In the genomic region with DNA sequence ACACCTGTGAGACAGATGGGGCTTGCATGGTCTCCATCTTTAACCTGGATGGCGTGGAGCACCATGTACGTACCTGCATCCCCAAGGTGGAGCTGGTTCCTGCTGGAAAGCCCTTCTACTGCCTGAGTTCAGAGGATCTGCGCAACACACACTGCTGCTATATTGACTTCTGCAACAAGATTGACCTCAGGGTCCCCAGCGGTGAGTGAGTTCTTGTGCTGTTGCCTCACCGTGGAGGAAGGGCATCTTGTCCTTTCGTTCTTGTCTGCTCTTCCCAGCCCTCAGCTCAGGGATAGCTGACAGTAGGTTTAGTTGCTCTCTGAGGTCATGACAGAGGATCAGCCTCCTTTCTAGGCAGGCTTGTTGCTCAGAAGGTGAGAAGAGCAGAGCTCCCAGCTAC, we compare ENCODE assay signal across 11 mouse cellular contexts.
"Had no signal": no experiment of that assay in that cellular context is flagged by ENCODE, and none has a peak within 500 bp of the region (broad histone marks: within the 10 kb centered on the region; RNA-seq: fewer than 3 reads in every experiment).

No protein-coding gene starts in this region.

- H3K4me2 ChIP-seq: limb, embryonic 12.5 days; lung, embryonic 15.5 days; midbrain, embryonic 12.5 days; neural tube, embryonic 15.5 days had no signal

- H3K27ac ChIP-seq: layer of hippocampus, adult 2 months; limb, embryonic 12.5 days; midbrain, embryonic 12.5 days; neural tube, embryonic 15.5 days had no signal

- H3K4me3 ChIP-seq: layer of hippocampus, adult 2 months; limb, embryonic 12.5 days; lung, embryonic 15.5 days; midbrain, embryonic 12.5 days; myocyte; neural tube, embryonic 15.5 days had no signal

- DNase-seq: kidney, postnatal 4 days; liver; right cerebral cortex, adult 18-20 months; right cerebral cortex, postnatal 25 days; thymus, postnatal 36 days had no signal

- H3K9me3 ChIP-seq: limb, embryonic 12.5 days; lung, embryonic 15.5 days; midbrain, embryonic 12.5 days; neural tube, embryonic 15.5 days had no signal

- H3K27me3 ChIP-seq: limb, embryonic 12.5 days; lung, embryonic 15.5 days; midbrain, embryonic 12.5 days; neural tube, embryonic 15.5 days had no signal

- H3K9ac ChIP-seq: limb, embryonic 12.5 days; lung, embryonic 15.5 days; midbrain, embryonic 12.5 days; neural tube, embryonic 15.5 days had no signal
